Mouse (Mus musculus) kidney, postnatal 0 days (tissue): ENCODE measurements around the gene Gm10491. TPM values are rescaled to one million over a fixed set of nuclear protein-coding genes. Genes with fewer than 3 reads are reported as not detected.
A peak's percentile ranks its signal among the peaks of the same experiment; 100 is the strongest.
"Not testable (repeated sequence)": the region's sequence is repeated elsewhere in the genome, so short reads cannot be mapped to it uniquely, and the experiment has no call there.

Experiments
- ATAC-seq: fragments of 200-750 bp; cut with Nextera tagmentation; replicated peaks from 2 replicates; pipeline ENCODE4 v1.8.0; 2017; ENCODE audit warnings: low read depth, moderate number of reproducible peaks, moderate TSS enrichment, moderate library complexity; ENCODE audit not compliant: low FRiP score
- DNase-seq: peaks from one replicate; pipeline ENCODE4 v3.0.0-alpha.2; 2016; ENCODE audit warnings: low spot score
- H3K27ac ChIP-seq: fragments of 300-500 bp; sonication (generic); 2 replicates; pipeline ENCODE4 v1.5.1; 2014; ENCODE audit warnings: mild to moderate bottlenecking
- H3K27me3 ChIP-seq: fragments of 300-500 bp; sonication (generic); 2 replicates; pipeline ENCODE4 v1.6.1; 2014; ENCODE audit warnings: low read length, mixed read lengths; ENCODE audit not compliant: insufficient read depth
- H3K36me3 ChIP-seq: fragments of 300-500 bp; sonication (generic); 2 replicates; pipeline ENCODE4 v1.6.1; 2014; ENCODE audit warnings: low read length, mixed read lengths; ENCODE audit not compliant: insufficient read depth
- H3K4me1 ChIP-seq: fragments of 300-500 bp; sonication (generic); replicated peaks from 2 replicates; pipeline ENCODE4 v1.6.1; 2014; ENCODE audit warnings: antibody characterized with exemption, low read length, mixed read lengths; ENCODE audit not compliant: insufficient read depth
- H3K4me2 ChIP-seq: fragments of 300-500 bp; sonication (generic); 2 replicates; pipeline ENCODE4 v1.6.1; 2014; ENCODE audit warnings: mild to moderate bottlenecking, low read length, moderate library complexity, mixed read lengths
- H3K4me3 ChIP-seq: fragments of 300-500 bp; sonication (generic); replicated peaks from 2 replicates; pipeline ENCODE4 v1.5.1; 2014; ENCODE audit warnings: low read depth, low read length
- H3K9ac ChIP-seq: fragments of 300-500 bp; sonication (generic); 2 replicates; pipeline ENCODE4 v1.6.1; 2014; ENCODE audit warnings: low read depth, low read length
- H3K9me3 ChIP-seq: fragments of 300-500 bp; sonication (generic); replicated peaks from 2 replicates; pipeline ENCODE4 v1.6.1; 2016; ENCODE audit warnings: low read length, inconsistent platforms, mixed read lengths
- CTCF ChIP-seq: IDR thresholded peaks from 2 replicates; pipeline ENCODE4 v1.5.1; 2016; ENCODE audit warnings: antibody characterized with exemption, low read depth, mild to moderate bottlenecking, moderate library complexity
- WGBS: fragments of 180-500 bp; shearing (Covaris S2); extraction: QIAGEN DNeasy Blood & Tissue Kit; methylation state at CpG from one replicate; pipeline ENCODE4 v1.1.7; 2014; 5-methylcytosine and 5-hydroxymethylcytosine counted together
- polyA plus RNA-seq: library from polyadenylated mRNA; unstranded; fragments of >200 nt; fragmentation: Nextera tagmentation; extraction: Ambion mirVana; gene quantifications from 2 replicates; pipeline ENCODE4 v1.2.1, GENCODE M21; 2015

The Gm10491 gene
- polyA plus RNA-seq, 1 experiment from 2014 or later, result not detected

DNA sequence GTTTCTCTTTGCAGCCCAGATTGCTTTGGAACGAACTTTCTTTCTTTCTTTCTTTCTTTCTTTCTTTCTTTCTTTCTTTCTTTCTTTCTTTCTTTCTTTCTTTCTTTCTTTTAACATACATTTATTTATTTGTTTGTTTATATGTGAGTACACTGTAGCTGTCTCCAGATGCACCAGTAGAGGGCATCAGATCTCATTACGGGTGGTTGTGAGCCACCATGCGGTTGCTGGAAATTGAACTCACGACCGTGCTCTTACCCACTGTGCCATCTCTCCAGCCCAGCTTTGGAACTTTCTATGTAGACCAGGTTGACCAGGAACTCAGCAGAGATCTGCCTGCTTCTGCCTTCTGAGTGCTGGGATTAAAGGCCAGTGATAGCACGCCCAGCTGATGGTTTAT is 10.3 kb upstream of the Gm10491 start:
- H3K9me3 ChIP-seq, H3K9ac ChIP-seq, H3K4me2 ChIP-seq, H3K4me1 ChIP-seq, DNase-seq, H3K4me3 ChIP-seq, H3K36me3 ChIP-seq, H3K27ac ChIP-seq, ATAC-seq, H3K27me3 ChIP-seq: not testable (repeated sequence)
- WGBS, result 73% methylated on average over 6 of the region's 6 CpGs
- TF ChIP-seq CTCF, result peak; percentile 18; the same call in 1 of the 2 replicates

DNA sequence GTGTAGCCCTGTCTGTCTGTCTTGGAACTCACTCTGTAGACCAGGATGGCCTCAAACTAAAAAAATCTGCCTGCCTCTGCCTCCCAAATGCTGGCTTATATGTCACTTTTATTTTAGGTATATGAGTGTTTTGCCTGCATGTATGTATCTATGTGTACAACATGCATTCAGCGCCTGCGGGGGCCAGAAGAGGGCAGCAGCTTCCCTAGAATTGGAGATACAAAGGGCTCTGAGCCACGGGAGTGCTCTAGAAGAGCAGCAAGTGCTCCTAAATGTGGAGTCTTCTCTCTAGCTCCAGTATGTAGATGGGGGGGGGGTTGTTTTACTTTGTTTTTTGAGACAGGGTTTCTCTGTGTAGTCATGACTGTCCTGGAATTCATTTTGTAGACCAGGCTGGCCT is 8.0 kb upstream of the Gm10491 start:
- not testable (repeated sequence) for H3K4me3 ChIP-seq, H3K27ac ChIP-seq, H3K27me3 ChIP-seq, ATAC-seq, H3K9me3 ChIP-seq, DNase-seq, H3K36me3 ChIP-seq, H3K4me2 ChIP-seq, H3K4me1 ChIP-seq, H3K9ac ChIP-seq
- 36% methylated on average over 3 of the region's 3 CpGs for WGBS
- peak; percentile 49 for TF ChIP-seq CTCF

DNA sequence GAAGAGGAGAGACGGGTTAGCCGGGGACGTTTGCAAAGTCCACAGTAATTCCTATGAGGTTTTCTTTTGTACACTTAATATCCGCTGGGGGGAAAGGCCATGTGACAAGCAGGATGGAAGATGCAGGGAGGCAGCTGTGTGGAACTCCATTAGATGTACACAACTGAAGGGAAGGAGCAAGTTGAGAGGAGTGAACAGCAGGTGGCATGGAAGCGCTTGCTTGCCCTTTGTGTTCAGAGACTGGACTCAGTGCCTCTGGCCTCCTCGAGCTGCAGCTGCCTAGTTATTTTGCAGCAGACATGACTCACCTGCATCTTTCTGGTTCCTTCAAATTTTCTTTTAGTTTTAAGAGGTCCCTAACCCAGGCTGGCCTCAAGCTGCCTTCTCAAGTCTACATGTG is 2.8 kb upstream of the Gm10491 start:
- Histone ChIP-seq H3K9me3 (no peaks in the 10 kb centered on the region), H3K4me3 (no peak overlapping the region), H3K4me1 (no peaks in the 10 kb centered on the region), H3K36me3 (no peaks in the 10 kb centered on the region), H3K4me2 (no peak overlapping the region), H3K9ac (no peak overlapping the region), H3K27me3 (no peaks in the 10 kb centered on the region), H3K27ac (no peak overlapping the region)
- WGBS, result 63% methylated on average over 6 of the region's 6 CpGs
- ATAC-seq, result no peak
- DNase-seq, result no peak
- TF ChIP-seq CTCF, result no peak

DNA sequence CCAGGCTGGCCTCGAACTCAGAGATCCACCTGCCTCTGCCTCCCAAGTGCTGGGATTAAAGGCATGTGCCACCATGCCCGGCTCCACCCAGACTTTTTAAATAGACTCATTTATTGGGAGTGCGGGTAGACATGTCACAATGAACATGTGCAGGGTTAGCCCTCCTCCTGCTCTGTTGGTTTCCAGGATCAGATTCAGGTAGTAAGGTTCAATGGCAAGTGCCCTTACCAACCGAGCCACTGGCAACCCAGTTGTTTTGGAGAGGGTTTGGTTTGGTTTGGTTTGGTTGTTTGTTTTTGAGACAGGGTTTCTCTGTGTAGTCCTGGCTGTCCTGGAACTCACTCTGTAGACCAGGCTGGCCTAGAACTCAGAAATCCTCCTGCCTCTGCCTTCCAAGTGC is 1.6 kb upstream of the Gm10491 start, which contains the start of gene Gm10490:
Gm10490 (plus strand) TSS at position 301 of the 400 bp plus-strand sequence.
- ATAC-seq, H3K4me1 ChIP-seq, H3K9me3 ChIP-seq, H3K27ac ChIP-seq, DNase-seq, H3K9ac ChIP-seq, H3K4me3 ChIP-seq, H3K4me2 ChIP-seq, H3K36me3 ChIP-seq, H3K27me3 ChIP-seq: not testable (repeated sequence)
- 81% methylated on average over 4 of the region's 4 CpGs for WGBS

DNA sequence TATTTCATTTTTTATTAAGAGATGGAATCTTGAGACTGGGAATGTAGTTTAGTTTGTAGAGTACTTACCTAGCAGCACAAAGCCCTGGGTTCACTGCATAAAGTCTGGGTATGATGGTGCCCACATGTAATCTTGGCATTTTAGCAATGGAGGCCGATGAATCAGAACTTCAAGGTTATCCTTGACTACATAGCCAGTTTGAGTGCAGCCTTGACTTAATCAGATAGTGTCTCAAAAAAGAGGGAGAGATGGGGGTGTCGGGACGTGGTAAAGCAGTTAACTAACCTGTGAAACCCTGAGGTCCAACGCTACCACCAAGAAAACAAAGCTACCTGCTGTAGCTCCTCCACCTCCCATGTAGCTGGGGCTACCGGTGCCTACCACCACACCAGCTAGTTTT is 3.2 kb downstream of the Gm10491 start:
- Histone ChIP-seq H3K4me3 (no peak overlapping the region), H3K4me2 (no peak overlapping the region), H3K4me1 (no peaks in the 10 kb centered on the region), H3K27ac (no peak overlapping the region), H3K36me3 (no peaks in the 10 kb centered on the region), H3K9me3 (no peaks in the 10 kb centered on the region), H3K27me3 (no peaks in the 10 kb centered on the region), H3K9ac (no peak overlapping the region)
- no peak for DNase-seq
- no peak for TF ChIP-seq CTCF
- 85% methylated on average over 5 of the region's 5 CpGs for WGBS
- no peak for ATAC-seq

DNA sequence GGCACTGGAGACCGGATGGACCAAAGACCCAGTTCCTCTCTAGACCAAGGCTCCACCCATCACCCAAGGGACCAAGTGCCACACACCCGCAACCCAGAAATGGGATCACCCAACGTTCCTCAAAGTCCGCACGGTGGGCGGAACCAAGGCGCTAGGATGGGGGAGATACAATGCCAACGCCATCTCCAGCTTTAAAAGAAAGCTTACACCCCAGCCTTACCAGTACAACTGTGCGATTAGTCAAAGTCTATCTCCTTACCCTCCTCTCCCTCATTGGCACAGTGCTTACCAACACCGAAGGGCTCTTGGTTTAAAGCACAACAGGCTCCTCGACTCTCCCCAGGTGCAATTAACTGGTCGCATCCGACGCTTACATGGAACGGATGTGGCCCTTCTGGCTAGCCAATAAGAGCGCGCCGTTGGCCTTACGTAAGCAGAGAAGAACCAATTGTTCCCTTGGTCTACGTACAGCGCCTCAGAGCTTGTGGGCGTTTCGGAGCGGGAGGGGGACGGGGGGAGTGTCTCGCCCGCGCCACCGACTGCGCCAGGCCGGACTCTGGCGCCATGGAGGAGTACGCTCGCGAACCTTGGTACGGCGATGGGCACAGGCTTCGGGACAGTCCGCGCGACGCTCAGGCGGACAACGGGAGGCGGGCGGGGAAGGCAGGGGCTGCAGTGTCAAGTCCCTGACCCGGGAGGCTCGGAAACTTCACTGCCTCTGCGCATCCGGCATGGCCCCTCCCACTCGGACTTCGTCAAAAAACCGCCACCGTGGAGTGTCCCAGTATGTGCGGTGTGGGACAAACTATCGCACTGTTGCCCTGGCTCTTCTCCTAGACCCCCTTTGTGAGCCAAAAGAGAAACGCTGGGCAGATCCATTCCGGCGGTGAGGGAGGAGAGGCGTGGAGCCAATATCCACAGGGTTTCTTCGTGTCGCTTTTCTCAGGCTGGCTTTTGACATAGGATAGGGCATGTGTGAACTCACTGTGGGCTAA is 8.5 kb downstream of the Gm10491 start, which contains the start of the genes Pqbp1 and Timm17b:
Pqbp1 (minus strand) TSS at position 390 of the 995 bp plus-strand sequence.
Timm17b (plus strand) TSS at position 478 of the 995 bp plus-strand sequence.
- peak within 1 kb of the TSS; percentile 82 for H3K27ac ChIP-seq
- peak within 1 kb of the TSS; percentile 55 for H3K4me2 ChIP-seq
- TF ChIP-seq CTCF, result no peak
- H3K9me3 ChIP-seq, result no peaks in the 10 kb centered on the region
- H3K36me3 ChIP-seq, result no peaks in the 10 kb centered on the region
- peak within 1 kb of the TSS; percentile 53 for H3K4me3 ChIP-seq
- no peaks in the 10 kb centered on the region for H3K4me1 ChIP-seq
- ATAC-seq (peak; percentile 97), DNase-seq (peak; percentile 95)
- H3K9ac ChIP-seq, result peak within 1 kb of the TSS; percentile 58; the same call in 1 of the 2 replicates
- no peaks in the 10 kb centered on the region for H3K27me3 ChIP-seq
- WGBS, result 25% methylated on average over 61 of the region's 62 CpGs
